Mouse (Mus musculus): ENCODE data around the gene Ackr3. TPM values are rescaled to one million over a fixed set of nuclear protein-coding genes. Genes with fewer than 3 reads are reported as not detected.

Gene Ackr3
- polyA plus RNA-seq, 1 experiment, result 84.8 TPM

GRCm38 (mm10) chr1:90182521-90182920 is 21.3 kb upstream of the Ackr3 start:
- Histone ChIP-seq H3K4me1 (ENCODE audit: control insufficient read depth, insufficient read depth, insufficient read length) (peaks cover 4% of the 10 kb centered on the region; the same call in 1 of the 2 replicates), H3K4me3 (ENCODE audit: extremely low read depth, insufficient read depth, insufficient read length) (no peak overlapping the region), H3K27ac (ENCODE audit: insufficient read depth, low read length) (no peak overlapping the region), H3K27me3 (ENCODE audit: control insufficient read depth, insufficient read depth, low read length) (no peaks in the 10 kb centered on the region), H3K36me3 (ENCODE audit: control insufficient read depth, insufficient read depth, low read length) (no peaks in the 10 kb centered on the region)
- no peak for DNase-seq (ENCODE audit: low read depth in 1 of 2, low spot score in 2 of 2)
- 69% methylated on average over 5 of the region's 5 CpGs for WGBS
- TF ChIP-seq POLR2A (IDR thresholded peaks at IDR 0.05; ENCODE audit: low read depth, low read length), result no peak

- Histone ChIP-seq H3K27me3 (ENCODE audit: control insufficient read depth, insufficient read depth, low read length) (no peaks in the 10 kb centered on the region), H3K4me1 (ENCODE audit: control insufficient read depth, insufficient read depth, insufficient read length) (peaks cover 4% of the 10 kb centered on the region; the same call in 1 of the 2 replicates), H3K36me3 (ENCODE audit: control insufficient read depth, insufficient read depth, low read length) (no peaks in the 10 kb centered on the region), H3K27ac (ENCODE audit: insufficient read depth, low read length) (no peak overlapping the region), H3K4me3 (ENCODE audit: extremely low read depth, insufficient read depth, insufficient read length) (no peak overlapping the region)
- 69% methylated on average over 6 of the region's 6 CpGs for WGBS
- DNase-seq (ENCODE audit: low read depth in 1 of 2, low spot score in 2 of 2), result no peak
- no peak for TF ChIP-seq CTCF (IDR thresholded peaks at IDR 0.05; ENCODE audit: extremely low read depth, insufficient read depth, insufficient read length, insufficient replicate concordance)
Measured at GRCm38 (mm10) chr1:90183602-90184001, 20.2 kb upstream of the Ackr3 start.

GRCm38 (mm10) chr1:90186173-90186572 is 17.6 kb upstream of the Ackr3 start:
- no peak overlapping the region for H3K4me3 ChIP-seq (ENCODE audit: extremely low read depth, insufficient read depth, insufficient read length)
- no peaks in the 10 kb centered on the region for H3K27me3 ChIP-seq (ENCODE audit: control insufficient read depth, insufficient read depth, low read length)
- TF ChIP-seq POLR2A (IDR thresholded peaks at IDR 0.05; ENCODE audit: low read depth, low read length), result no peak
- H3K36me3 ChIP-seq (ENCODE audit: control insufficient read depth, insufficient read depth, low read length), result no peaks in the 10 kb centered on the region
- DNase-seq (ENCODE audit: low read depth in 1 of 2, low spot score in 2 of 2), result no peak
- no peak overlapping the region for H3K27ac ChIP-seq (ENCODE audit: insufficient read depth, low read length)
- 18% methylated on average over 4 of the region's 4 CpGs for WGBS
- no peaks in the 10 kb centered on the region; the same call in 1 of the 2 replicates for H3K4me1 ChIP-seq (ENCODE audit: control insufficient read depth, insufficient read depth, insufficient read length)

GRCm38 (mm10) chr1:90186874-90187273 is 16.9 kb upstream of the Ackr3 start:
- WGBS, result 80% methylated on average over 5 of the region's 5 CpGs
- H3K36me3 ChIP-seq (ENCODE audit: control insufficient read depth, insufficient read depth, low read length), result no peaks in the 10 kb centered on the region
- no peaks in the 10 kb centered on the region for H3K27me3 ChIP-seq (ENCODE audit: control insufficient read depth, insufficient read depth, low read length)
- DNase-seq (ENCODE audit: low read depth in 1 of 2, low spot score in 2 of 2), result no peak
- H3K27ac ChIP-seq (ENCODE audit: insufficient read depth, low read length), result no peak overlapping the region
- H3K4me3 ChIP-seq (ENCODE audit: extremely low read depth, insufficient read depth, insufficient read length), result no peak overlapping the region
- H3K4me1 ChIP-seq (ENCODE audit: control insufficient read depth, insufficient read depth, insufficient read length), result no peaks in the 10 kb centered on the region; the same call in 1 of the 2 replicates
- TF ChIP-seq CTCF (IDR thresholded peaks at IDR 0.05; ENCODE audit: extremely low read depth, insufficient read depth, insufficient read length, insufficient replicate concordance), result no peak
- no peak for TF ChIP-seq POLR2A (IDR thresholded peaks at IDR 0.05; ENCODE audit: low read depth, low read length)

- no peaks in the 10 kb centered on the region for H3K36me3 ChIP-seq (ENCODE audit: control insufficient read depth, insufficient read depth, low read length)
- TF ChIP-seq CTCF (IDR thresholded peaks at IDR 0.05; ENCODE audit: extremely low read depth, insufficient read depth, insufficient read length, insufficient replicate concordance) (no peak), POLR2A (IDR thresholded peaks at IDR 0.05; ENCODE audit: low read depth, low read length) (no peak)
- 90% methylated on average over 6 of the region's 6 CpGs for WGBS
- no peak for DNase-seq (ENCODE audit: low read depth in 1 of 2, low spot score in 2 of 2)
- no peaks in the 10 kb centered on the region for H3K27me3 ChIP-seq (ENCODE audit: control insufficient read depth, insufficient read depth, low read length)
- H3K27ac ChIP-seq (ENCODE audit: insufficient read depth, low read length), result no peak overlapping the region
- H3K4me1 ChIP-seq (ENCODE audit: control insufficient read depth, insufficient read depth, insufficient read length), result no peaks in the 10 kb centered on the region
- no peak overlapping the region for H3K4me3 ChIP-seq (ENCODE audit: extremely low read depth, insufficient read depth, insufficient read length)
Measured at GRCm38 (mm10) chr1:90189046-90189445, 14.7 kb upstream of the Ackr3 start.

GRCm38 (mm10) chr1:90201246-90201645 is 2.5 kb upstream of the Ackr3 start:
- no peaks in the 10 kb centered on the region for H3K27me3 ChIP-seq (ENCODE audit: control insufficient read depth, insufficient read depth, low read length)
- no peaks in the 10 kb centered on the region for H3K4me1 ChIP-seq (ENCODE audit: control insufficient read depth, insufficient read depth, insufficient read length)
- WGBS, result 79% methylated on average over 5 of the region's 5 CpGs
- no peaks in the 10 kb centered on the region for H3K36me3 ChIP-seq (ENCODE audit: control insufficient read depth, insufficient read depth, low read length)
- TF ChIP-seq CTCF (IDR thresholded peaks at IDR 0.05; ENCODE audit: extremely low read depth, insufficient read depth, insufficient read length, insufficient replicate concordance), result no peak
- no peak overlapping the region for H3K4me3 ChIP-seq (ENCODE audit: extremely low read depth, insufficient read depth, insufficient read length)
- no peak overlapping the region for H3K27ac ChIP-seq (ENCODE audit: insufficient read depth, low read length)
- DNase-seq (ENCODE audit: low read depth in 1 of 2, low spot score in 2 of 2), result no peak

GRCm38 (mm10) chr1:90201655-90202054 is 2.1 kb upstream of the Ackr3 start:
- H3K4me3 ChIP-seq (ENCODE audit: extremely low read depth, insufficient read depth, insufficient read length), result no peak overlapping the region
- 69% methylated on average over 2 of the region's 2 CpGs for WGBS
- no peak for DNase-seq (ENCODE audit: low read depth in 1 of 2, low spot score in 2 of 2)
- TF ChIP-seq CTCF (IDR thresholded peaks at IDR 0.05; ENCODE audit: extremely low read depth, insufficient read depth, insufficient read length, insufficient replicate concordance) (no peak), POLR2A (IDR thresholded peaks at IDR 0.05; ENCODE audit: low read depth, low read length) (no peak)
- no peak overlapping the region for H3K27ac ChIP-seq (ENCODE audit: insufficient read depth, low read length)
- H3K4me1 ChIP-seq (ENCODE audit: control insufficient read depth, insufficient read depth, insufficient read length), result no peaks in the 10 kb centered on the region
- no peaks in the 10 kb centered on the region for H3K27me3 ChIP-seq (ENCODE audit: control insufficient read depth, insufficient read depth, low read length)
- H3K36me3 ChIP-seq (ENCODE audit: control insufficient read depth, insufficient read depth, low read length), result no peaks in the 10 kb centered on the region
